Mouse (Mus musculus): ENCODE measurements around the gene Ap5m1. TPM values are rescaled to one million over a fixed set of nuclear protein-coding genes. Genes with fewer than 3 reads are reported as not detected.

The Ap5m1 gene
- 10 to 100 TPM; 39.9 to 55.3 TPM for polyA plus RNA-seq (2017; shearing (Covaris generic))

DNA sequence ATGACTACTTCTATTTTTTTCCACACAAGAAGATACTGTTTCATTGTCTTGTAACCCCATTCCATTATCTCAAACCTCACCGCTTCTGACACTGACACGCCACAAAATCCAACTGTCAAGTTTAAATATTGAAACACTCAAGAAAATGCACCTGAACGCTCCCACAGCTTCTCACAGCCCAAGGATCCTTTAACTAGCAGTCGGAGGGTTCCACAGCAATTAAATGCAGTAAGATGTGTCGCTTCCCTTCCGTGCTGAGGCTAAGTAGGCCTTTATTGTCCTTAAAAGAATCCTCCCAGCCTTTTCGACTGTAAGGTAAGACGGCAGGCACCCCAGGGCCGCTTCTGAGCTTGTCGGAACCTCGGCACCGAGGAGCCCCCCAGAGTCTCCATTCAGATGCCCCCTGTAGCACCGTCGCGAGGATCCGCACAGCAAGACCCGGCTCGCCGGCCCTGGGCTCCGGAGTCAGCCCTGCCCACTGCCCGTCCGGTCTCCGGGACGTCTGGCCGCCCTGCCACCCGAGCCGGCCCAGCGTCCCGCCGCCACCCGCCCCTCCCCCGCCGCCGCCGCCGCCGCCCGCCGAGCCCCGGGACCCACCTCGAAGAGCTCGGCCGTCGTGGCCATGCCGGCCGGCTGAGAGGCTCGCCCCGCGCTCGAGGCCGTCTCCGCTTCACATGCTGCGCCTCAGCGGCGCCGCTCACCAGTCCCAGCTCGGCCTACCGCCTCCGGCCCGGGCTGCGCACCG, at the start of gene Ap5m1:
Ap5m1 (plus strand) TSS at position 569 of the 745 bp plus-strand sequence.

GRCm38 (mm10) chr14:49066274-49066823, 452 bp downstream of the Ap5m1 start, which contains the start of gene Exoc5:
Gene Exoc5 (minus strand): TSS chr14:49066653.

Other genes starting within 250 kb of the Ap5m1 start
- gene Exoc5, start 556 bp downstream of the Ap5m1 start, polyA plus RNA-seq (2017; shearing (Covaris generic)): 10 to 100 TPM; 70.4 to 74.5 TPM
- 10 to 100 TPM; 30.0 to 40.5 TPM for gene Naa30, start 106.1 kb downstream of the Ap5m1 start, polyA plus RNA-seq (2017; shearing (Covaris generic))
- under 1 TPM in 1 of 2 experiments, not detected in 1; 0.36 TPM for gene ccdc198, start 179.4 kb downstream of the Ap5m1 start, polyA plus RNA-seq (2017; shearing (Covaris generic))

Measured in activated CD4-positive, CD25-positive, alpha-beta regulatory T cell (primary cell).